Mouse (Mus musculus) small intestine, adult 2 months (tissue): ENCODE data around the gene Rbks.

Experiments
- CTCF ChIP-seq: fragments of 200-500 bp; IDR thresholded peaks from 2 replicates; pipeline ENCODE4 v1.5.1; 2012; ENCODE audit warnings: low read depth, mild to moderate bottlenecking, control low read depth, inconsistent platforms, low read length, moderate library complexity, mixed read lengths; ENCODE audit not compliant: insufficient replicate concordance, insufficient read length; ENCODE audit errors: extremely low read depth
- POLR2A ChIP-seq: fragments of 200-500 bp; IDR thresholded peaks from 2 replicates; pipeline ENCODE4 v1.6.1; 2012; ENCODE audit warnings: low read depth, mild to moderate bottlenecking, control low read depth, inconsistent platforms, low read length, moderate library complexity

DNA sequence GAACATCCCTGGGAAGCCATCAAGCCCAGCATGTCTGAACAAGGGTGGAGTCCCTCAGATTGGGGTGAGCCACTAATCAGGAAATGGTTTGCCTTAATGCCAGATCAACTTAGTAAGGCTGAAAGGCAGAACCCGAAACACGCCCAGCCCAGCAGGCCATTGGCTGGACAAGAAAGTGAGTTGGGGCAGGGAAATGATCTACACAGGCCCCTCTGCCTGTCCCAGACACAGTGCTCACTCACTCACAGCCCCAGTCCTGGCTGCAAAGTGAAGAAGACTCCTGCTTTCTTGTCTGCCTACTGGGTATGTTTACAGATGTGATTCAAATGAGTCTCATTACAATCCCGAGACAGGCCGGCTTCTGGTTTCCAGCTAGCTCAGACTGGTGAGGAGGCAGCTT is 63.3 kb downstream of the Rbks start:
- TF ChIP-seq POLR2A (no peak), CTCF (no peak)
